Mouse (Mus musculus) forebrain, embryonic 15.5 days (tissue): ENCODE measurements around the gene D230025D16Rik. TPM values are rescaled to one million over a fixed set of nuclear protein-coding genes. Genes with fewer than 3 reads are reported as not detected.
"Not testable (repeated sequence)": the region's sequence is repeated elsewhere in the genome, so short reads cannot be mapped to it uniquely, and the experiment has no call there.

ENCODE experiments used
- ATAC-seq: fragments of 200-750 bp; cut with Nextera tagmentation; replicated peaks from 2 replicates; pipeline ENCODE4 v1.8.0; 2017; ENCODE audit warnings: mild to moderate bottlenecking, moderate TSS enrichment, moderate library complexity
- H3K27ac ChIP-seq: fragments of 300-500 bp; sonication (generic); replicated peaks from 2 replicates; pipeline ENCODE4 v1.5.1; 2015; ENCODE audit warnings: mild to moderate bottlenecking, inconsistent platforms
- H3K27me3 ChIP-seq: fragments of 300-500 bp; sonication (generic); 2 replicates; pipeline ENCODE4 v1.6.1; 2015; ENCODE audit warnings: inconsistent platforms
- H3K36me3 ChIP-seq: fragments of 300-500 bp; sonication (generic); 2 replicates; pipeline ENCODE4 v1.6.1; 2015; ENCODE audit warnings: mild to moderate bottlenecking, inconsistent platforms
- H3K4me1 ChIP-seq: fragments of 300-500 bp; sonication (generic); 2 replicates; pipeline ENCODE4 v1.6.1; 2015; ENCODE audit warnings: inconsistent platforms
- H3K4me2 ChIP-seq: fragments of 300-500 bp; sonication (generic); replicated peaks from 2 replicates; pipeline ENCODE4 v1.6.1; 2015; ENCODE audit warnings: mild to moderate bottlenecking, inconsistent platforms
- H3K4me3 ChIP-seq: fragments of 300-500 bp; sonication (generic); 2 replicates; pipeline ENCODE4 v1.5.1; 2015; ENCODE audit warnings: mild to moderate bottlenecking, inconsistent platforms
- H3K9ac ChIP-seq: fragments of 300-500 bp; sonication (generic); replicated peaks from 2 replicates; pipeline ENCODE4 v1.6.1; 2015; ENCODE audit warnings: mild to moderate bottlenecking, inconsistent platforms
- H3K9me3 ChIP-seq: fragments of 300-500 bp; sonication (generic); 2 replicates; pipeline ENCODE4 v1.6.1; 2016; ENCODE audit warnings: inconsistent platforms
- WGBS: fragments of 180-500 bp; shearing (Covaris S2); methylation state at CpG from one replicate; pipeline ENCODE4 v1.1.7; 2015; ENCODE audit warnings: mixed read lengths; 5-methylcytosine and 5-hydroxymethylcytosine counted together
- polyA plus RNA-seq: library from polyadenylated mRNA; unstranded; fragments of >200 nt; fragmentation: Nextera tagmentation; extraction: Ambion mirVana; gene quantifications from 2 replicates; pipeline ENCODE4 v1.2.1, GENCODE M21; 2015

D230025D16Rik gene
- polyA plus RNA-seq, 1 experiment from 2014 or later: 33.1 TPM

- 0 out of 2 replicates have a peak, but pooled peaks cover 4% of the 10 kb centered on the region for H3K27me3 ChIP-seq
- H3K4me3 ChIP-seq: peak within 1 kb of the TSS; percentile 56
- H3K27ac ChIP-seq: peak within 1 kb of the TSS; percentile 93
- WGBS: 1% methylated on average over 43 of the region's 43 CpGs
- peaks cover 54% of the 10 kb centered on the region for H3K4me1 ChIP-seq
- H3K9me3 ChIP-seq: no peaks in the 10 kb centered on the region
- peak within 1 kb of the TSS; percentile 65 for H3K9ac ChIP-seq
- H3K4me2 ChIP-seq: peak within 1 kb of the TSS; percentile 86
- peaks cover 5% of the 10 kb centered on the region for H3K36me3 ChIP-seq
- peak; percentile 39 for ATAC-seq
Observed at GRCm38 (mm10) chr8:105289805-105290460, 65.0 kb downstream of the D230025D16Rik start, which contains the start of gene 4931428F04Rik. Gene 4931428F04Rik (minus strand): TSS chr8:105289864.

- no peak for ATAC-seq
- H3K4me2 ChIP-seq: peak overlapping the region; percentile 86
- peak overlapping the region; percentile 56 for H3K4me3 ChIP-seq
- peaks cover 46% of the 10 kb centered on the region for H3K4me1 ChIP-seq
- no peaks in the 10 kb centered on the region for H3K36me3 ChIP-seq
- H3K27ac ChIP-seq: no peak overlapping the region
- 4% methylated on average over 31 of the region's 31 CpGs for WGBS
- H3K27me3 ChIP-seq: 0 out of 2 replicates have a peak, but pooled peaks cover 4% of the 10 kb centered on the region
- H3K9me3 ChIP-seq: no peaks in the 10 kb centered on the region
- H3K9ac ChIP-seq: peak overlapping the region; percentile 65
Observed at GRCm38 (mm10) chr8:105290554-105291314, 65.8 kb downstream of the D230025D16Rik start.

- H3K27ac ChIP-seq, H3K9me3 ChIP-seq, H3K4me2 ChIP-seq, H3K9ac ChIP-seq, H3K36me3 ChIP-seq, H3K27me3 ChIP-seq, H3K4me3 ChIP-seq, ATAC-seq: not testable (repeated sequence)
- WGBS: 84% methylated on average over 8 of the region's 8 CpGs
- H3K4me1 ChIP-seq: peaks cover 40% of the 10 kb centered on the region
Observed at GRCm38 (mm10) chr8:105291364-105291763, 66.4 kb downstream of the D230025D16Rik start.

- 74% methylated on average over 3 of the region's 3 CpGs for WGBS
- not testable (repeated sequence) for H3K4me2 ChIP-seq, ATAC-seq, H3K27me3 ChIP-seq, H3K9ac ChIP-seq, H3K36me3 ChIP-seq, H3K27ac ChIP-seq, H3K4me3 ChIP-seq, H3K9me3 ChIP-seq
- H3K4me1 ChIP-seq: peaks cover 38% of the 10 kb centered on the region
Observed at GRCm38 (mm10) chr8:105291802-105292201, 66.9 kb downstream of the D230025D16Rik start.

- 85% methylated on average over 7 of the region's 7 CpGs for WGBS
Observed at GRCm38 (mm10) chr8:105292471-105292870, 67.5 kb downstream of the D230025D16Rik start.

GRCm38 (mm10) chr8:105293405-105293804 is 68.5 kb downstream of the D230025D16Rik start:
- Histone ChIP-seq H3K4me3 (no peak overlapping the region), H3K4me1 (peaks cover 32% of the 10 kb centered on the region), H3K27me3 (0 out of 2 replicates have a peak, but pooled peaks cover 4% of the 10 kb centered on the region), H3K9ac (no peak overlapping the region), H3K27ac (no peak overlapping the region), H3K9me3 (no peaks in the 10 kb centered on the region), H3K36me3 (no peaks in the 10 kb centered on the region), H3K4me2 (no peak overlapping the region)
- 76% methylated on average over 19 of the region's 19 CpGs for WGBS
- no peak for ATAC-seq

More at GRCm38 (mm10) chr8:105292471-105292870, 67.5 kb downstream of the D230025D16Rik start:
- Histone ChIP-seq H3K27me3 (0 out of 2 replicates have a peak, but pooled peaks cover 4% of the 10 kb centered on the region), H3K27ac (no peak overlapping the region), H3K4me2 (no peak overlapping the region), H3K9me3 (no peaks in the 10 kb centered on the region), H3K9ac (no peak overlapping the region), H3K36me3 (no peaks in the 10 kb centered on the region), H3K4me3 (no peak overlapping the region), H3K4me1 (peaks cover 37% of the 10 kb centered on the region)
- no peak for ATAC-seq

- ATAC-seq: no peak
- no peak overlapping the region for H3K4me3 ChIP-seq
Observed at GRCm38 (mm10) chr8:105294776-105295175, 69.8 kb downstream of the D230025D16Rik start.

GRCm38 (mm10) chr8:105295256-105295655 is 70.3 kb downstream of the D230025D16Rik start:
- Histone ChIP-seq H3K4me1 (peaks cover 34% of the 10 kb centered on the region), H3K27me3 (0 out of 2 replicates have a peak, but pooled peaks cover 4% of the 10 kb centered on the region), H3K4me2 (no peak overlapping the region), H3K27ac (no peak overlapping the region), H3K9ac (no peak overlapping the region), H3K4me3 (no peak overlapping the region), H3K36me3 (peaks cover 8% of the 10 kb centered on the region), H3K9me3 (no peaks in the 10 kb centered on the region)
- no peak for ATAC-seq
- WGBS: 74% methylated on average over 11 of the region's 11 CpGs

More at GRCm38 (mm10) chr8:105294776-105295175, 69.8 kb downstream of the D230025D16Rik start:
- H3K4me2 ChIP-seq: no peak overlapping the region
- H3K9ac ChIP-seq: no peak overlapping the region
- WGBS: 58% methylated on average over 9 of the region's 9 CpGs
- no peaks in the 10 kb centered on the region for H3K9me3 ChIP-seq
- peaks cover 38% of the 10 kb centered on the region for H3K4me1 ChIP-seq
- H3K27ac ChIP-seq: no peak overlapping the region
- H3K27me3 ChIP-seq: 0 out of 2 replicates have a peak, but pooled peaks cover 4% of the 10 kb centered on the region
- H3K36me3 ChIP-seq: peaks cover 4% of the 10 kb centered on the region; the same call in 1 of the 2 replicates

- H3K27me3 ChIP-seq: no peaks in the 10 kb centered on the region
- peaks cover 26% of the 10 kb centered on the region for H3K4me1 ChIP-seq
- WGBS: 77% methylated on average over 11 of the region's 11 CpGs
- H3K9me3 ChIP-seq: no peaks in the 10 kb centered on the region
- peak within 1 kb of the TSS; percentile 70 for H3K4me2 ChIP-seq
- H3K36me3 ChIP-seq: peaks cover 16% of the 10 kb centered on the region
- no peak for ATAC-seq
- H3K27ac ChIP-seq: peak within 1 kb of the TSS; percentile 14; the same call in 1 of the 2 replicates
- H3K4me3 ChIP-seq: peak within 1 kb of the TSS; percentile 88; the same call in 1 of the 2 replicates
- H3K9ac ChIP-seq: 0 out of 2 replicates have a peak within 1 kb of the TSS, but pooled peaks have one; percentile 87
Observed at GRCm38 (mm10) chr8:105295895-105296573, 71.1 kb downstream of the D230025D16Rik start, which contains the start of gene Exoc3l. Gene Exoc3l (minus strand): TSS chr8:105296101.

- peak; percentile 94 for ATAC-seq
- Histone ChIP-seq H3K27me3 (no peaks in the 10 kb centered on the region), H3K36me3 (peaks cover 31% of the 10 kb centered on the region), H3K4me2 (peak within 1 kb of the TSS; percentile 70), H3K9ac (peak within 1 kb of the TSS; percentile 87), H3K4me1 (peaks cover 24% of the 10 kb centered on the region), H3K27ac (peak within 1 kb of the TSS; percentile 42), H3K4me3 (peak within 1 kb of the TSS; percentile 88), H3K9me3 (no peaks in the 10 kb centered on the region)
- WGBS: under 1% methylated on average over 58 of the region's 58 CpGs
Observed at GRCm38 (mm10) chr8:105297511-105298192, 72.7 kb downstream of the D230025D16Rik start, which contains the start of gene E2f4. Gene E2f4 (plus strand): TSS chr8:105297663.
